Mouse (Mus musculus) forebrain, embryonic 14.5 days (tissue): ENCODE data around the gene Map2k2. TPM values are rescaled to one million over a fixed set of nuclear protein-coding genes. Genes with fewer than 3 reads are reported as not detected.

Experiments used
- ATAC-seq: fragments of 200-750 bp; cut with Nextera tagmentation; 2 replicates; pipeline ENCODE4 v1.8.0; 2017; ENCODE audit warnings: mild to moderate bottlenecking, moderate library complexity
- DNase-seq: peaks from one replicate; pipeline ENCODE4 v3.0.0-alpha.2; 2015; ENCODE audit warnings: low spot score
- H3K27ac ChIP-seq: fragments of 300-500 bp; sonication (generic); 2 replicates; pipeline ENCODE4 v1.5.1; 2014; ENCODE audit warnings: low read depth, mild to moderate bottlenecking, control low read depth, low read length, moderate library complexity
- H3K27me3 ChIP-seq: fragments of 300-500 bp; sonication (generic); replicated peaks from 2 replicates; pipeline ENCODE4 v1.6.1; 2014; ENCODE audit warnings: low read length, control low read depth, mixed read lengths; ENCODE audit not compliant: control insufficient read depth, insufficient read depth
- H3K36me3 ChIP-seq: fragments of 300-500 bp; sonication (generic); 2 replicates; pipeline ENCODE4 v1.6.1; 2014; ENCODE audit warnings: low read length, control low read depth; ENCODE audit not compliant: control insufficient read depth, insufficient read depth
- H3K4me1 ChIP-seq: fragments of 300-500 bp; sonication (generic); 2 replicates; pipeline ENCODE4 v1.6.1; 2014; ENCODE audit warnings: antibody characterized with exemption, low read length, control low read depth; ENCODE audit not compliant: control insufficient read depth, insufficient read depth
- H3K4me2 ChIP-seq: fragments of 300-500 bp; sonication (generic); 2 replicates; pipeline ENCODE4 v1.6.1; 2014; ENCODE audit warnings: mild to moderate bottlenecking, control low read depth, low read length
- H3K4me3 ChIP-seq: fragments of 300-500 bp; sonication (generic); 2 replicates; pipeline ENCODE4 v1.5.1; 2014; ENCODE audit warnings: low read depth, low read length, control low read depth
- H3K9ac ChIP-seq: fragments of 300-500 bp; sonication (generic); 2 replicates; pipeline ENCODE4 v1.6.1; 2014; ENCODE audit warnings: mild to moderate bottlenecking, low read length, control low read depth, moderate library complexity
- H3K9me3 ChIP-seq: fragments of 300-500 bp; sonication (generic); replicated peaks from 2 replicates; pipeline ENCODE4 v1.6.1; 2016; ENCODE audit warnings: low read length, control low read depth, mixed read lengths; ENCODE audit not compliant: control insufficient read depth
- WGBS: fragments of 180-500 bp; shearing (Covaris S2); extraction: QIAGEN DNeasy Blood & Tissue Kit; methylation state at CpG from one replicate; pipeline ENCODE4 v1.1.7; 2014; 5-methylcytosine and 5-hydroxymethylcytosine counted together
- polyA plus RNA-seq: library from polyadenylated mRNA; unstranded; fragments of >200 nt; fragmentation: Nextera tagmentation; extraction: Ambion mirVana; gene quantifications from 2 replicates; pipeline ENCODE4 v1.2.1, GENCODE M21; 2014

Map2k2 gene
- polyA plus RNA-seq, 1 experiment from 2014 or later, result 180 TPM

DNA sequence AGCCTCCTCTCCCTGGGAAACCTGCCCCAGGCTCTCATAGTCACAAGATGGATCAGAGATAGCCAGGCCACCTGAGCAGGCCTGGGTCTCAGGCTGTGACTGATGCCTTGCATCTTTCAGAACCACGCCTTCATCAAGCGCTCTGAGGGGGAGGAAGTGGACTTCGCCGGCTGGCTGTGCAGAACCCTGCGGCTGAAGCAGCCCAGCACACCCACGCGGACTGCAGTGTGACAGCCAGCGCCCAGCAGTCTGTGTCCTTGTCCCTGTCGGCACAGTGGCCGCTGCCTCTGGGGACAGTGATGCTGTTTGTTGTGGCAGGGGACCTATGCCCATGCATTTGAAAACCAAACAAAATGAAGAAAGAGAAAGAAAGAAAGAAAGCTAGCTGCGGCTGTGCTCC lies 17.8 kb downstream of the Map2k2 start:
- ATAC-seq, result no peak
- no peaks in the 10 kb centered on the region for H3K9me3 ChIP-seq
- no peak overlapping the region for H3K4me3 ChIP-seq
- peaks cover 57% of the 10 kb centered on the region for H3K36me3 ChIP-seq
- WGBS, result 84% methylated on average over 11 of the region's 11 CpGs
- H3K9ac ChIP-seq, result no peak overlapping the region
- no peak overlapping the region for H3K4me2 ChIP-seq
- DNase-seq, result no peak
- no peaks in the 10 kb centered on the region for H3K4me1 ChIP-seq
- no peak overlapping the region for H3K27ac ChIP-seq
- H3K27me3 ChIP-seq, result peaks cover 1% of the 10 kb centered on the region

DNA sequence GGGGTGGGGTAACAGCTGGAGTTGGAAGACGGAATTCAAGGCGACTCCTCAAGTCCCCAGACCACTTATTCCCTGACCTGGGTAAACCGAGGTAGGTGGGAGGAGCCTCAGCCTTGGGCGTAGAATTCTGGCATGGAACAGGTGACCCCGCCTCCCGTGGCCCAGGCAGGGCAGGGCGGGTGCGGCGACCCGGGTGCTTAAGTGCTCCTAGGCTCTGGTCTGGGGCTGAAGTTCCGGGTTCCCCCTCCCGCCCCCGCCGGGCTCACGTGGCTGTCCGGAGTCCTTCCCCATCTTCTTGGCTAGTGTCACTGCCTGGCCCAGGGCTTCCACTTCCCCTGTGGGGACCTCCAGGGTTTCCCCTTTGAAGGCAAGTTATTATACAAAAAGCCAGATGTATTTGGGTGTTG lies 28.5 kb downstream of the Map2k2 start:
- no peaks in the 10 kb centered on the region for H3K9me3 ChIP-seq
- no peak overlapping the region for H3K4me2 ChIP-seq
- no peak overlapping the region for H3K9ac ChIP-seq
- no peak overlapping the region for H3K4me3 ChIP-seq
- no peak for ATAC-seq
- DNase-seq, result no peak
- H3K27ac ChIP-seq, result no peak overlapping the region
- H3K4me1 ChIP-seq, result peaks cover 12% of the 10 kb centered on the region
- no peaks in the 10 kb centered on the region for H3K36me3 ChIP-seq
- WGBS, result 4% methylated on average over 16 of the region's 16 CpGs
- H3K27me3 ChIP-seq, result peaks cover 36% of the 10 kb centered on the region

DNA sequence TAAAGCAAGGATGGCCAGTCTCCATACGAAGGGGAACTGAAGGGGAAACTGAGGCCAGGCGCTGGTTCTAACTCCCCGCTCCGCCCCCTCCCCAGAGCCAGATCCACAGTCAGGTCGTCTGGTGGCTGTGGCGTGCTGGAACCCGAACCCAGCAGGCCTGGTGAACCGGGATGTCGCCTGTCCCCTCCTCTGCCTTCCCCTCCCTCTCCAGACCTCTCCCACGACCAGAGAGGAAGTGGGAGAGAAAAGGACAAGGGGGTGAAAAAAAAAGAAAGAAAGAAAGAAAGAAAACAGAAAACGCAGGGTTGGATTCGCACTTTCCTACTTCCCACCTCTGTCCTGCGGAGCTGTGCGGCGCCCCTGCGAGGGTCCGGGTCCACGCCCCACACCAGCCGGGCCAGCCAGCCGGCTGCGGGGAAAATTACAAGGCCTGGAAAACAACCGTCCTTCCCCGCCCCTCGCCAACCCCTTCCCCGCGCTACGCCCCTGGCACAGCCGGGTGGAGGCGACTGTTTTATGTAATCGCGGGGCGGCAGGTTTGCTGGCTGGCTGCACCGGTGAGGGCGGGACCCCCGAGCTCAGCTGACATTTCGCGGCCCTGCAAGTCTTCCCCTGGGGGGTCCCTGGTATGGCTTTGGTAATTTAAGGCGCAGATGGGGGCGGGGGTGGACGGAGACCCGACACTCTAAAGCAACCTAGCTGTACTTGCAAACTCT lies 29.4 kb downstream of the Map2k2 start, which contains the start of gene Zbtb7a:
TSS of gene Zbtb7a (plus strand) at position 255 of the 716 bp plus-strand sequence.
- Histone ChIP-seq H3K4me2 (peak within 1 kb of the TSS; percentile 100), H3K27ac (peak within 1 kb of the TSS; percentile 95; the same call in 1 of the 2 replicates), H3K27me3 (peaks cover 30% of the 10 kb centered on the region), H3K4me1 (peaks cover 13% of the 10 kb centered on the region), H3K36me3 (no peaks in the 10 kb centered on the region), H3K9ac (peak within 1 kb of the TSS; percentile 94), H3K9me3 (no peaks in the 10 kb centered on the region), H3K4me3 (peak within 1 kb of the TSS; percentile 82)
- DNase-seq (no peak), ATAC-seq (no peak)
- WGBS, result 3% methylated on average over 41 of the region's 41 CpGs

DNA sequence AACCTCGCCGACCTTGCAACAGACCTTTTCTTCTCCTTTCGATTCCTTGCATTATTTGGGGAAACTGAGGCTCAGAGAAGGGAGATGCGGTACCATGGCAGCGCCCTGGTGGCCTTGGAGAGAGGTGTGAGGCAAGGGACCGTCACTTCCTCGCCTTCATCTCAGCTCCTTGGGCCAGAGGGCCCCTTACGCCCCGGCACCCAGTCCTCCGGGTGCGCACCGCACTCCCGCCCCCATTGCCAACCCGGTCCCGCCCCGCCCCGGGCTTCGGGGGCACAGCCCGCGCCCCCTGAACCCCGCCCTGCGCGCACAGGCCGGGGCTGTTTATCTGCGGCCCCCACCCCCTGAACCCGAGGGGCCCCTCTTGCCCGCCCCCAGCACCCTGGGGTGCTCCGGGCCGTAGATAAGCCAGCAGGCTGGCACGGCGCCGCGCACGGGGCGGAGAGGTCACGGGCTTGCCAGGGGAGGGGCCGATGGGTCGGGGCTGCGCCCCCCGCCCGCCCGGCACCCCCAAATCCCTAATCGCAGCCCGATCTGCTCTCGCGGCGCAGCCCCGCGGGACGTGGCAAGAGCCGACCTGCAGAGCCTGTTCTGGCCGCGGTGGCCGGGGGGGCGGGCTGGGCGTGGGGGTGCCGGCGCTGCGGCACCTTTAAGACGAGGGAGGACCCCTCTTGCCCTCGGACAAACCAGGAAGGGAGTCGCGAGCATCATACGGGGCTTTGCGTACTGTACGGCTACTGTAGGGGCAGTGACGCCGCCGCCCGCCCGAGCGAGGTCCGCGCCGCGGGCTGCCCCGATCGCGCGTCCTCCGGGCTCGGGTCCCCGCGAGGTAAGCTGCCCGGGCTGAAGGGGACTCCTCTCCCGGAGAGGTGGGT lies 30.4 kb downstream of the Map2k2 start:
- peak overlapping the region; percentile 82 for H3K4me3 ChIP-seq
- H3K9me3 ChIP-seq, result no peaks in the 10 kb centered on the region
- peak overlapping the region; percentile 94 for H3K9ac ChIP-seq
- peak overlapping the region; percentile 95 for H3K27ac ChIP-seq
- H3K4me2 ChIP-seq, result peak overlapping the region; percentile 100
- H3K36me3 ChIP-seq, result no peaks in the 10 kb centered on the region
- peaks cover 29% of the 10 kb centered on the region for H3K27me3 ChIP-seq
- H3K4me1 ChIP-seq, result peaks cover 13% of the 10 kb centered on the region
- ATAC-seq (peak; percentile 16), DNase-seq (peak; percentile 75)
- under 1% methylated on average over 73 of the region's 86 CpGs for WGBS

DNA sequence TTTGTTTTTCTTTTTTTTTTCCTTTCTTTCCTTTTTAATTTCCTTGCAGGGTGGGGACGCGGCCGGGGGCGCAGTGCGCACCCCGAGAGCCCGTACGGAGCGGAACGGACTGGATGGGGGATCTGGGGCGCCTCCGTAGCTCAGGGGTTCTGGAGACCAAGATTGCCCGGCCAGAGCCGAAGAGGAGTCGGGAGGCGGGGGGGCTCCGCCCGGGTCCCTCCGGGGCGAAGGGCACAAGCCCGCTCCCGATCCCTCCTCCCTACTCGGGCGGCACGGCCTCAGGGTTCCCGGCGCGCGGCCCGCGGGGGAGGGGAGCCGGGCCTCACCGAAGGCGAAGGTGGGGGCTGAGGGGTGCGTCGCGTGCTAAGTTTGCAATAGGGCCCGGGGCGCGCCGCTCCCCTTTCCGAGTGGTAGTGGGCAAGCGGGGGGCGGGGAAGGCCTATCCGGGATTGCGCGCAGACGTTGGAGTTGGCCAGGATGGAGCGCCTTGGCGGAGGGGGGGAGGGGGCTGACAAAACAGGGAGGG lies 31.1 kb downstream of the Map2k2 start:
- under 1% methylated on average over 44 of the region's 50 CpGs for WGBS
- DNase-seq (no peak), ATAC-seq (peak; percentile 57)
- Histone ChIP-seq H3K27me3 (peaks cover 29% of the 10 kb centered on the region), H3K9ac (peak overlapping the region; percentile 94), H3K4me3 (peak overlapping the region; percentile 82), H3K27ac (peak overlapping the region; percentile 95), H3K4me1 (peaks cover 13% of the 10 kb centered on the region), H3K36me3 (0 out of 2 replicates have a peak, but pooled peaks cover 3% of the 10 kb centered on the region), H3K4me2 (peak overlapping the region; percentile 100), H3K9me3 (no peaks in the 10 kb centered on the region)

DNA sequence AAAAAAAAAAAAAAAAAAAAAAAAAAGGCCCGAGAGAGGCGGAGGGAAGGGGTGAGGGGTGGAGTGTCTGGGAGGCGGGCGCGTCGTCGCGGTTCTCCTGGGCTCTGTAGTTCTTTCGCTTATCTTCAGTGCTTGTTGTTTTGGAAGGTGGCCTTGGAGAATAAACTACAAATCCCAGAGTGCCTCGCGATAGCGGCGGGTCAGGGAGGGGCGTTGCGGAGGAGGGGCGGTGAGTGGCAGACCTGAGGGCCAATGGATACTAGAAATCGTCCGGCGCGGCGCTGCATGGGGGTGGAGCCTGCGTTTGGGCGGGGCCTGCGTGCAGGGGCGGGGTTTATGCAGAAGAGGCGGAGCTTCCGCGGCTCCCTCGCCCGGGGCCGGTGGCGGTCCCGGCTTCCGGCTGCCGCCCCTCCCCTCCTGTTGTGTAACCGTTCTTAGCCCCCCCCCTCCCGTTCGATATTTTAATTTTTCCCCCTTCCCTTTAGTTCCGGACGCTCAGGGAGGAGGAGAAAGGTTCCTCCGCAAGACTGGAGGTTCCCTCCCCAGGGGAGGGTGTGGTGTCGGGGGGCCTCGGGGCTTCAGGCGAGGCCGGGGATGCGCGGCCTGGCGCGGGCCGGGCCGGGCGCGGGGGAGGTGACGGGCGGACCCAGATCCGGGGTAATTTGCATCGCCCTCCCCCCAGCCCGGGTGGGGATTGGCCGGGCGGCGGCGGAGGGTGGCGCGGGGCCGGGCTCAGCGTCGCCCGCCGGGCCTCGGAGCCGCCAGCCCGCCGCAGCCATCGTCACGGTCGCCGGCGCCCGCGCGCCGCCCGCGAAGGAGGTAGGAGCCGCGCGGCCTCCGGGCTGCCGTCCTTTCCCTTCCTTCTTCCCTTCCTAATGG lies 31.8 kb downstream of the Map2k2 start:
- under 1% methylated on average over 64 of the region's 89 CpGs for WGBS
- Histone ChIP-seq H3K9ac (peak overlapping the region; percentile 94), H3K27ac (peak overlapping the region; percentile 95), H3K27me3 (peaks cover 29% of the 10 kb centered on the region), H3K36me3 (0 out of 2 replicates have a peak, but pooled peaks cover 3% of the 10 kb centered on the region), H3K4me3 (peak overlapping the region; percentile 82), H3K9me3 (no peaks in the 10 kb centered on the region), H3K4me2 (peak overlapping the region; percentile 100), H3K4me1 (peaks cover 13% of the 10 kb centered on the region)
- DNase-seq (peak; percentile 99), ATAC-seq (peak; percentile 92)

DNA sequence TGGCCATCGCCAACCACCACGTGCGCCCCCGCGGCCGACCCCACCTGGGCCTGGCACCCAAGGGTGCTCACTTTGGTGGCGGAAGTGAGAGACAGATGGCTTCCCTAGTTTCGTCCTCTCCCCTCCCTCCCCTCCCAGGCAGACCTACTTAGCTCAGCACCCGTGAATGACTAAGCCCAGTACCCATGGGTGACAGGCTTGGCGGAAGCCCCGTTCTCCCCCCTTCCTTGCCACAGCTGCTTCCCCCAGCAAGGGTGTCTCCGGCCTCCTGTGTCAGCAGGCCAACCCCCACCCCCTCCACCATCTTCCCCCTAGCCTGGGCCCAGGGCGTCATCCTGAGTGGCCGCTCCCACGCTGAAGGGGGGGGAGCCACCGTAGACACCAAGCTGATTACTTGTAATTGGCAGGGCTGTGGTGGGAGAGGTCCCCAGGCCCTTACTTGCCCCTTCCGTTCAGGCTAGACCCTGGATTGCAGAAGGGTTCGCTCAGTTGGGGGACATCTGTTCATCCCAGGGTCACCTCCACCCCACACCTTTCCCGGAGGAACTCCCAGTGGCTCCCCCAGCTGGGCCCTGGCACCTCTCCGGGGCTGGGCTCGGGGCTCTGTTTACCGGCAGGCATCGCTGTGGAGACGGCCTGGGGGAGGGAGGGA lies 32.5 kb downstream of the Map2k2 start:
- Histone ChIP-seq H3K9ac (peak overlapping the region; percentile 88), H3K27ac (peak overlapping the region; percentile 88), H3K4me3 (peak overlapping the region; percentile 82), H3K9me3 (no peaks in the 10 kb centered on the region), H3K4me1 (peaks cover 13% of the 10 kb centered on the region), H3K27me3 (peaks cover 26% of the 10 kb centered on the region), H3K4me2 (peak overlapping the region; percentile 94), H3K36me3 (0 out of 2 replicates have a peak, but pooled peaks cover 3% of the 10 kb centered on the region)
- whole genome bisulfite sequencing, result 1% methylated on average over 19 of the region's 24 CpGs
- DNase-seq, result peak; percentile 37
- ATAC-seq, result no peak
